Mouse (Mus musculus) CD4-positive helper T cell, adult 2 months (primary cell): ENCODE measurements around the gene Osbpl3.

Source experiments
- DNase-seq: peaks from one replicate; pipeline ENCODE4 v3.0.0-alpha.2; 2012; ENCODE audit warnings: low read depth, missing footprints, low spot score

The Osbpl3 gene

DNA sequence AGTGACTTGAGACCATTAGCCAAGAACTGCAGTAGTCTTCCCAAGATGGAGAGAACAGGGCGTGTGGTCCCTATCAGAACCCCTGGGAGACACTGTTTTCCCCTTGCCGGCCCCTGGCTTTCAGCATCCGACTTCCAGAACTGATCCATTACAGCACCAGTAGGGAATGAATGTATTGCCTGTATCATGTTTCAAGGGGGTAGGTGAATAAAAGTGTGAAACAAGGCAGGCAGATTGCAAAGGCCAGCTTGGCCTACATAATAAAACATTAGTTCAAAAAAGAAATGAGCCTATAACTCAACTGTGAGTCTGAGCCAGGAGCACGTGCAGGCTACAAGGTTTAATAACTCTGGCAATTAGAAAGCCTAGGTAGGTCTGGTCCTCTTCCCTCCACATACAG is 52.5 kb downstream of the Osbpl3 start:
- DNase-seq = no peak

- no peak for DNase-seq
These were observed 53.1 kb downstream of the Osbpl3 start for GRCm38 (mm10) chr6:50402872-50403271.

DNA sequence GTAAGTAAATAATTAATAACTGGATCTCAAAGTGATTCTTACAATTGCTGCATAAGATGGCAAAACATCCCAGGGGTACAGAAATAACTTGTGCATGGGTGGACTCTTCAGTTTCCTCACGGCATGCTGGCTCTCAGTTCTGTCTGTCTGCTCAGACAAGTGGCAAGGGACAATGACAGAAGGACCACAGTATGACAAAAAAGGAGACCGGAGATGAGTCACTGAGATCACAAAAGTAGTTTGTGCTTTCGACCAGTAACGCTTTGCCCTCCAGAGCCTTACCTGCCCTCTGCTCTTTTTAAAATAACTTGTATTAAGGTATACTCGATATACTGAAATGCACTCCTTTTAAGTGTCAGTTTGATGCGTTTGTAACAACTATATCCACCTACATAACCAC is 55.8 kb downstream of the Osbpl3 start:
- no peak for DNase-seq

GRCm38 (mm10) chr6:50399427-50400195 is 56.4 kb downstream of the Osbpl3 start:
- no peak for DNase-seq

DNA sequence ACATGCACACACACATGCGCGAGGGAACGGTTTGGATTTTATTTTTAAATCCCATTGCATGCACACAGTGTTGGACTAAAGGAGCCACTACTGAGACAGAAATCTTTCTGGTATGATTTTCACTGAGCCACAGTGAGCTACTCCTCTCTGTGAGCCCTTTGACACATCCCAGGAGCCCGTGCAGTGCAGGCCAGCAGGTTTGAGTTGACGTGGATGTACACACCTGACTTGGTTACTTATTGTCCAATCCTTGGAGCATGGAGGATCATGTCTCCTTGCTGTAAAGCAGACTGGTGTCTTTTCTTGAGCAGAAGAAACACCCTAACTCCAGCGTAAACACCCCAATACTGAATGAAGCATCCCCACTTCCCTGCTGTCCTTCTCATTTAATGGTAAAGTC is 57.7 kb downstream of the Osbpl3 start:
- no peak for DNase-seq

- DNase-seq = no peak
These were observed 58.9 kb downstream of the Osbpl3 start for GRCm38 (mm10) chr6:50397116-50397515.

DNA sequence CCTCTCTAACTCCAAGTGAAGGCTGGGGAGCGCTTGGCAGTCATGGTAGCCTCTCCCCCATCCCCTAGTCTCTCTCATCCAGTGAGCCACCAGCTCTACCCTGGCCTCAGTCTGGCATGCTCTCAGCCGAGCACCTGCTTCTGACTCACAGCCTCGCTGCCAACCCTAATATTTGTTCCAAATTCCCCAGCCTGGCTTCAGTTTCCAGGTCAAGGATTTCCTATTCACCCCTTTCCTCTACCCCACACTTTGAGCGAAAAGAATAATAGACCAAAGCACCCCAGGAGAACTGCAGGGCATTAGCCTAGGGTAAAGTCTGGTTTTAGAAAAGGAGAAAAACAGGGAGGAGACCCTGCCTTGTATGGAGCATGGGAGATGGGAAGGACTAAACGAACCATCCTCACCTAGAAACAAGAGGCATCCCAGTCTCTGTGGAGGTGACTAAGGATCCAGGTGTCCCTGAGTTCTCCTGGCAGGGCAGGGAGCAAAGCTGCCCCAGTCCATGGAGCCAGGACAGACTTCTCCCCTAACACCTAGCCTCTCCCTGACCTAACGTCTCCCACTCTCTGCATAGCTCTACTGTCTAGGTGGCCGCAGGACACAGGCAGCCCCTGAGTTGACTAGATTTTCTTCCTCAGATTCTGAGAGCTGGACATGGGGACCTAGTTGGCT is 60.2 kb downstream of the Osbpl3 start:
- no peak for DNase-seq

DNA sequence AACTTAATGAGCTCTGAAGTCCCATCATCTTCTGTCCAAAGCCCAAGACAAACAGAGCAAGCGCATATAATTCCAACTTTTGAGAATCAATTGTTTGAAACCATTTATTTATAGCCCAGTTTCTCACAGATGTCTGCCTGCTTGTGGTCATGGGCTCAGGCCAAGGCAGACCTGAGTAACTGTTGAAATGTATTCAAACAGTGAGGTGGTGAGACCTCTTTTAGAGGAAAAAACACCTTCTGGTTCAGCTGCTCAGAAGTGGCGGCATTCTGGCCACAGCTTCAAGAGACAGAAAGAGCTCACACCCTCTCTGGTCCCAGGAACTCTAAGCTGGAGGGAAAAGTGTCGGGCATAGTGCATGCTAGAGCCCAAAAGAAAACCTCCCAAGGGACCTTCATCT is 61.6 kb downstream of the Osbpl3 start:
- DNase-seq = no peak

DNA sequence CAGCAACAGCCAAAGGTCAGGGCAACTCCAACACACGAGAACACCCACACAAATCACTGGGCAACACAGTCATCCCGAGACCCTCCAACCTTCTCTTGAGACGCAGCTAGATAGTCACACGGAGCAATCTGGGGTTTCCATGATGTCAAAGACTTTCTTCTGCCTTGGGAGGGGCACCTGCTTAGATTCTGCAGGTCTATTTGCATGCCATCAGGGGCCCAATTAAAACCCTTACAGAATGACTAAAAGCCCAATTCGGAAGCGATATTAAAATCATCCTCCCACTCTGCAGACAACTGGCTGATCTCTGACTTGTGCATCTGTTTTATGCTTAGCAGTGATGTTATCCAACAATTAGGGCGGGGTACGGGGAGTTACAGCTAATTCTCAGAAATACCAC is 62.0 kb downstream of the Osbpl3 start:
- peak; percentile 86 for DNase-seq

DNA sequence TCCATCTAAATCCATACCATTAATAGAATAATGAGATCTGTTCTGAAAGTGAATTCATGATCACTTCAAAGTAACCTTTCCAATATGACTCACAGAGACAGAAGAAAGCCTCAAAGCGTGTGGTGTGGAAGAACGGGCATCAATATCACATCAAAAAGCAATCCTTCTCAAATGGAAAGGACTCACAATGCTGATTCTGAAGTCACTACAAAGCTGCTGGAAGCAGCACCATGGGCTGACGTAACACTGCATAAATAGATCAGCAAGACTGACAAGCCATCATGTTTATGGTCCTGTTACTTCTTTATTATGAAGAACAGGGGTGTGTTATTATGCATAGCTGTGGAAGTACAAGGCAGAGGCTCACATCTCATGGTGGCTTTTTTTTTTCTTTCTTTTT is 64.0 kb downstream of the Osbpl3 start:
- DNase-seq = peak; percentile 55

DNA sequence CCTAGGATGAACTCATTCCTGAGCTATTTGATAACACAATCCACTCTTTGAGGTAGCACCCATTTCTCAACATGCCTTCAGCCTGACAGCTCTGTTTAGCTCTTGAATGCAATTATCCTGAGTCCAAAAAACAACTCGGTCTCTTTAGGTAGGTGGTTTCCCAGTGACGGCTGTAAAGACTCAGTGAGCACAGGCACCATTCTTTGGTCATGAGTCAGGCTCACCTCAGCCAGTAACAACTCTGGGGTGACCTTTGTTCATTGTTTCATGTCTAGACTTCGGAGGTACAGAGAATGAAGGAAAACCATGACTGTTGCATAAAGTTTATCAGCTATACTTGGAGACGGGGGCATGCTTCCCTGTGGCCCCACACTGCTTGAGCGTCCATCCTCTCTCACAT is 65.7 kb downstream of the Osbpl3 start:
- DNase-seq = peak; percentile 74

DNA sequence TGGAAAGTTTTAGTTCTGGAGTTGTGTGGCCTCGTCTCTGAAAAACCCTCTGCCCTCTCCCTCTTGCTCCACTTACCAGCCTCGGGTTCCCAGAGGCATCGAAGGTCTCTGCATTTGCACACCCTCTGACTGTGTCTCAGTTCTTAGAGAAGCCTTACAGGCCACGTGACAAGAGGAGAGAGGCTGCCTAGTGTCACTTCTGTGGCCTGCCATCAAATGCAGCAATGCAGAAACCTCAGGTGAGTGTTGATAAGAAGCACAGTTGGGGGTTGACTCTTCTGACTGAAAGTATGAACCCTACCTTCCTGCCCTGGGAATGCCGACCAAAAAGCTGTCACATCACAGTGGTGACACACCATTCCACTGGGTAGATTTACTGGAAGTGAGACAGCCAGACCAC is 68.4 kb downstream of the Osbpl3 start:
- DNase-seq = peak; percentile 39

DNA sequence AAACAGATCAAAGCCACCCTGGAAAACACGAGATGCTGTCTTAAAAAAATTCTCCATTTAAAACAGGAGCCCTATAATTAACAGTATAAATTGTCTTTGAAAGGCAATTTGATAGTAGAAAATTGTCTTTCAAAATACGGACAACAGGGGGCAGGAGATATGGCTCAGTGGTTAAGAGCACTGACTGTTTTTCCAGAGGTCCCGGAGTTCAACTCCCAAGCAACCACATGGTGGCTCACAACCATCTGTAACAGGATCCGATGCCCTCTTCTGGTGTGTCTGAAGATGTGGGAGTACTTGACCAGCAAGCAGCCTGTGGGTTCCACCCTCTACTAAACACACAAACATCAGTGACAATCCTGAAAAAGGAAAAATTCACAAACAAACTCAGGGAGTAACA is 69.5 kb downstream of the Osbpl3 start:
- DNase-seq = no peak

GRCm38 (mm10) chr6:50385451-50386013 is 70.5 kb downstream of the Osbpl3 start:
- DNase-seq = no peak

- no peak for DNase-seq
These were observed 73.3 kb downstream of the Osbpl3 start for GRCm38 (mm10) chr6:50382711-50383110.

GRCm38 (mm10) chr6:50382196-50382595 is 73.8 kb downstream of the Osbpl3 start:
- no peak for DNase-seq

DNA sequence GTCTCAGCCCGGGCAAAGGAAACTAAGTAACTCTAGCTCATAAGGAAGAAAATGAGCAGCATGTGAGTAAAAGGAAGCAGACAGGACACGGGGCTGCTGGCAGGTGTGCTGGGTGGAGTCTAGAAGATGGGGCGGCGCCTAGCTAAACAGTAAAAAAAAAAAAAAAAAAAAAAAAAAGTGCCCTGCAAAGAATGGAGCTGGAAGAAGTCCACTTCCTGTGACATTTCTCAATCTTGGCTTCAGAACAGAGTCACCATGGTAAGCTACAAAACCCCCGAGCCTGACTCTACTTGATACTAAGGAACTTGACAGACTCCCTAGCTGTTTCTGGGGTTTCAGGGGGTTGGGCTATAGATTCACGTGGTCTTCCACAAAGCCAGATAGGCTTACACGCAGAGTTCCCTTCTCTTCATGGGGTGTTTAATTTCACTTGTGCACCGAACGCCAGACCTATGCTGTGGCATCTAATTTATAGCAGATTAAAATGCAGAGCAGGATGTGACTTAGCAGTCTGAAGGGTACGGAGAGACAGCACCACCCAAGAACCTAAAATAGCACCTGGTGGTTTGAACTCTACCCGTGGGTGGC is 74.4 kb downstream of the Osbpl3 start:
- peak; percentile 86 for DNase-seq

DNA sequence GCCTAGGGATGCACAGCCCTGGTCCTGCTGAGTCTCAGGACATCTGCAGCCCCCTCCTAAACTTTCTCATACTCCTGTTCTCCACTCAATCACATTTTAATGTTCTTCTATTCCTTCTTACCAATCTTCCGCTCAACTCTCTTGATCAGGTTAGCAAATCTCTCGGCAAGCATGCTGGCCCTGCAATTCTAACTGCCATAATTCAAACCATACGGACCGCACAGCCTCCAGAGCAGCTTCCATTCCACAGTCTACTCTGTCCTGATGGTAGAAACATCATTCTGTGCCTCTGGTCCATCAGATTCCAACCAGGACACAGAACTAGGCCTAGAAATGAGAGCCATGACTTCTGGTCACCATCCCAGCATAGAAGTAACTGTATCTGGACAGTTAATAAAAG is 76.3 kb downstream of the Osbpl3 start:
- DNase-seq = no peak

DNA sequence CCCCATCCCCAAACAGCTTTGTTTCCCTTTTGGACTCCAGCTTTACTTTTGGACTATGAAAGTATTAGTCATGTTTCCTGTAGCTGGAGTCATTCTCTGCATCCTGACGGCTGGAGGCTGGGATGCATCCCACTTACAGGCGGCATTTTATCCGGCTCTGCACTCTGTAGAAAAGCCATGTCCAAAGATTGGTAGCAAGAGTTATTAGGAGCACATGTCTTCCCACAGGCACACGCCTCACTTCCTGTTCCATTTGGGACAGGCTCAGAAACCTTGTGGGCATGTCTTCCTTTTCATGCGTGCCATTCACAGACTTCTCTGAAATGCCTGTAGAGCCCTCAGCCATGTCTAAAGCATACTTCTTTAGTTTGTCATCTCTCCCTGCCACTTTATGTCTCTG is 76.9 kb downstream of the Osbpl3 start:
- DNase-seq = no peak

GRCm38 (mm10) chr6:50377742-50378720 is 78.0 kb downstream of the Osbpl3 start:
- DNase-seq = peak; percentile 85

- DNase-seq = no peak
These were observed 79.3 kb downstream of the Osbpl3 start for GRCm38 (mm10) chr6:50376684-50377083.
